ENCODE assay signal across 8 mouse cellular contexts in genomic region chr1:60096572-60097276, GRCm38 (mm10). TPM values are rescaled to one million over a fixed set of nuclear protein-coding genes. Genes with fewer than 3 reads are reported as not detected.
A peak's percentile ranks its signal among the peaks of the same experiment; 100 is the strongest.
DNase-seq lines count a peak whose midpoint lies in the region; ATAC-seq and TF ChIP-seq lines count a peak whose summit lies in the region.

No protein-coding gene starts in this region.

- H3K4me3 ChIP-seq in heart, embryonic 13.5 days: peak overlapping the region; percentile 95
- H3K4me3 ChIP-seq in CH12.LX (replicated peaks in 1 of 3; ENCODE audit: low read depth in 2 of 3, low read length in 2 of 3, poor library complexity in 1 of 3): peak overlapping the region; percentile 81 to 88 (median 83)
- H3K4me3 ChIP-seq in hindbrain, embryonic 13.5 days: peak overlapping the region; percentile 92
- peak overlapping the region; percentile 90 for H3K4me3 ChIP-seq in midbrain, embryonic 13.5 days (replicated peaks)

- H3K27me3 ChIP-seq in heart, embryonic 13.5 days (replicated peaks): no peaks in the 10 kb centered on the region
- no peaks in the 10 kb centered on the region for H3K27me3 ChIP-seq in CH12.LX (replicated peaks)
- no peaks in the 10 kb centered on the region for H3K27me3 ChIP-seq in hindbrain, embryonic 13.5 days
- H3K27me3 ChIP-seq in midbrain, embryonic 13.5 days: no peaks in the 10 kb centered on the region

- peaks cover 31% of the 10 kb centered on the region for H3K79me2 ChIP-seq in CH12.LX (replicated peaks; ENCODE audit: control insufficient read depth, extremely low read depth, insufficient read depth, poor library complexity, severe bottlenecking)

- TF ChIP-seq POLR2A in CH12.LX (IDR thresholded peaks at IDR 0.05; ENCODE audit: low read depth, low read length): no peak; the same call in 1 of the 2 replicates

- peak overlapping the region; percentile 97 for H3K9ac ChIP-seq in heart, embryonic 13.5 days
- H3K9ac ChIP-seq in CH12.LX (ENCODE audit: insufficient read depth, low read depth): peak overlapping the region; percentile 66
- peak overlapping the region; percentile 94 for H3K9ac ChIP-seq in hindbrain, embryonic 13.5 days
- peak overlapping the region; percentile 66 for H3K9ac ChIP-seq in midbrain, embryonic 13.5 days (replicated peaks)

- WGBS in heart, embryonic 13.5 days: 9% methylated on average over 13 of the region's 13 CpGs
- WGBS in hindbrain, embryonic 13.5 days: 10% methylated on average over 13 of the region's 13 CpGs
- 12% methylated on average over 13 of the region's 13 CpGs for WGBS in midbrain, embryonic 13.5 days

- peaks cover 15% of the 10 kb centered on the region for H3K4me1 ChIP-seq in heart, embryonic 13.5 days
- H3K4me1 ChIP-seq in CH12.LX (ENCODE audit: control insufficient read depth in 1 of 2, insufficient read depth in 2 of 2): peaks cover 2 to 17% of the 10 kb centered on the region in 2 experiments; a peak in 2 of 4 replicates
- peaks cover 16% of the 10 kb centered on the region for H3K4me1 ChIP-seq in hindbrain, embryonic 13.5 days (replicated peaks)
- H3K4me1 ChIP-seq in midbrain, embryonic 13.5 days (replicated peaks): peaks cover 13% of the 10 kb centered on the region

- intact Hi-C loops in heart, postnatal 14 days (cut with DNase I): loop anchor here (5.0 kb wide), 1 partner anchor 214 kb away; no protein-coding TSS in a partner anchor

- TF ChIP-seq CTCF in CH12.LX (conservative IDR thresholded peaks at IDR 0.05 in 1 of 2, IDR thresholded peaks at IDR 0.05 in 1 of 2; ENCODE audit: low read depth in 2 of 2, low read length in 2 of 2): no peak

- no peak for ATAC-seq in heart, embryonic 13.5 days (ENCODE audit: extremely low read depth, insufficient number of reproducible peaks, low FRiP score, low TSS enrichment)
- ATAC-seq in hindbrain, embryonic 13.5 days (ENCODE audit: low FRiP score): no peak
- ATAC-seq in midbrain, embryonic 13.5 days: no peak

- in situ Hi-C loops in CH12.LX (cut with MboI; ENCODE audit: low pct_ligation_motif_present, low pct_unique_long_range_greater_than_20kb, low sequenced_read_pairs): no loop called here

- dilution Hi-C loops in CH12.LX (cut with MboI; ENCODE audit: extremely low pct_ligation_motif_present, extremely low pct_unique_long_range_greater_than_20kb, low sequenced_read_pairs): no loop called here

- TF ChIP-seq RAD21 in CH12.LX (IDR thresholded peaks at IDR 0.05; ENCODE audit: low read depth, low read length): no peak

- H3K4me2 ChIP-seq in heart, embryonic 13.5 days: peak overlapping the region; percentile 92
- H3K4me2 ChIP-seq in CH12.LX (ENCODE audit: insufficient read depth, low read depth, poor library complexity, severe bottlenecking): peak overlapping the region; percentile 53
- peak overlapping the region; percentile 86 for H3K4me2 ChIP-seq in hindbrain, embryonic 13.5 days
- H3K4me2 ChIP-seq in midbrain, embryonic 13.5 days (replicated peaks): peak overlapping the region; percentile 82

- peaks cover 24% of the 10 kb centered on the region for H3K36me3 ChIP-seq in heart, embryonic 13.5 days
- peaks cover 29 to 36% of the 10 kb centered on the region in 2 experiments for H3K36me3 ChIP-seq in CH12.LX (replicated peaks in 1 of 2; ENCODE audit: control insufficient read depth in 1 of 2, insufficient read depth in 1 of 2, low read length in 1 of 2)
- peaks cover 20% of the 10 kb centered on the region for H3K36me3 ChIP-seq in hindbrain, embryonic 13.5 days
- H3K36me3 ChIP-seq in midbrain, embryonic 13.5 days: peaks cover 18% of the 10 kb centered on the region

- TF ChIP-seq EP300 in CH12.LX (IDR thresholded peaks at IDR 0.05; ENCODE audit: low read length): no peak

- H3K27ac ChIP-seq in heart, embryonic 13.5 days (replicated peaks): peak overlapping the region; percentile 100; the same call in 1 of the 2 replicates
- H3K27ac ChIP-seq in CH12.LX (ENCODE audit: insufficient read depth, low read depth): no peak overlapping the region
- no peak overlapping the region for H3K27ac ChIP-seq in hindbrain, embryonic 13.5 days
- H3K27ac ChIP-seq in midbrain, embryonic 13.5 days: no peak overlapping the region

- no peak for DNase-seq in heart, postnatal 14 days
- peak; percentile 50 for DNase-seq in CH12.LX (ENCODE audit: extremely low read depth)
- peak; percentile 6 to 21 for DNase-seq in cerebellum, postnatal 10 days
- no peak for DNase-seq in urinary bladder, postnatal 4 days (ENCODE audit: low spot score in 2 of 2)
- DNase-seq in spleen, adult 18-20 months: no peak

- H3K9me3 ChIP-seq in heart, embryonic 13.5 days: no peaks in the 10 kb centered on the region
- no peaks in the 10 kb centered on the region for H3K9me3 ChIP-seq in CH12.LX (replicated peaks; ENCODE audit: low read length)
- H3K9me3 ChIP-seq in hindbrain, embryonic 13.5 days: no peaks in the 10 kb centered on the region
- no peaks in the 10 kb centered on the region for H3K9me3 ChIP-seq in midbrain, embryonic 13.5 days

TF ChIP-seq in CH12.LX, 34 proteins besides CTCF, POLR2A, EP300 and RAD21:
- TF ChIP-seq RCOR1 (conservative IDR thresholded peaks at IDR 0.05; ENCODE audit: low read depth, low read length): no peak
- no peak; the same call in 1 of the 2 replicates for TF ChIP-seq ZMIZ1 (IDR thresholded peaks at IDR 0.05; ENCODE audit: low read depth, low read length)
- no peak for TF ChIP-seq POLR2AphosphoS2 (IDR thresholded peaks at IDR 0.05; ENCODE audit: low read depth, low read length)
- no peak for TF ChIP-seq KAT2A (IDR thresholded peaks at IDR 0.05; ENCODE audit: insufficient replicate concordance, low read length)
- peak; percentile 46; the same call in 1 of the 2 replicates for TF ChIP-seq BHLHE40 (IDR thresholded peaks at IDR 0.05; ENCODE audit: low read depth, low read length)
- TF ChIP-seq TCF12 (IDR thresholded peaks at IDR 0.05; ENCODE audit: low read depth, low read length): no peak
- no peak for TF ChIP-seq HCFC1 (IDR thresholded peaks at IDR 0.05; ENCODE audit: low read depth, low read length)
- TF ChIP-seq CHD1 (IDR thresholded peaks at IDR 0.05; ENCODE audit: low read depth, low read length): 0 out of 2 replicates have a peak, but pooled peaks have one; percentile 34
- no peak for TF ChIP-seq USF2 (conservative IDR thresholded peaks at IDR 0.05; ENCODE audit: low read depth, low read length)
- no peak for TF ChIP-seq ZC3H11A (IDR thresholded peaks at IDR 0.05; ENCODE audit: low read depth, low read length)
- TF ChIP-seq ZNF384 (IDR thresholded peaks at IDR 0.05; ENCODE audit: low read depth, low read length): no peak
- TF ChIP-seq MXI1 (IDR thresholded peaks at IDR 0.05; ENCODE audit: low read depth, low read length): no peak
- TF ChIP-seq ZKSCAN1 (IDR thresholded peaks at IDR 0.05; ENCODE audit: borderline replicate concordance, low read depth, low read length): no peak
- TF ChIP-seq JUND (conservative IDR thresholded peaks at IDR 0.05; ENCODE audit: low read depth, low read length): no peak
- no peak for TF ChIP-seq ELF1 (IDR thresholded peaks at IDR 0.05; ENCODE audit: low read depth, low read length)
- TF ChIP-seq PAX5 (IDR thresholded peaks at IDR 0.05; ENCODE audit: low read length): no peak
- TF ChIP-seq NELFE (IDR thresholded peaks at IDR 0.05; ENCODE audit: low read depth, low read length): no peak
- no peak for TF ChIP-seq E2F4 (IDR thresholded peaks at IDR 0.05; ENCODE audit: insufficient replicate concordance, low read depth, low read length)
- no peak for TF ChIP-seq NRF1 (IDR thresholded peaks at IDR 0.05; ENCODE audit: low read depth, low read length)
- no peak for TF ChIP-seq MAZ (IDR thresholded peaks at IDR 0.05; ENCODE audit: low read depth, low read length)
- TF ChIP-seq USF1 (IDR thresholded peaks at IDR 0.05; ENCODE audit: low read depth, low read length): no peak
- no peak for TF ChIP-seq IRF4 (IDR thresholded peaks at IDR 0.05; ENCODE audit: low read depth, low read length)
- no peak for TF ChIP-seq SMC3 (IDR thresholded peaks at IDR 0.05; ENCODE audit: low read depth, low read length)
- no peak for TF ChIP-seq UBTF (IDR thresholded peaks at IDR 0.05; ENCODE audit: low read depth, low read length)
- TF ChIP-seq CHD2 (IDR thresholded peaks at IDR 0.05; ENCODE audit: low read length): 0 out of 2 replicates have a peak, but pooled peaks have one; percentile 22
- TF ChIP-seq JUN (IDR thresholded peaks at IDR 0.05; ENCODE audit: insufficient read depth, low read depth, low read length): no peak

RNA-seq across cellular contexts. Expression of gene Carf, which starts 1.3 kb away (rescaled TPM):
- 4.6 and 5.1 TPM in 2 replicates for polyA plus RNA-seq in heart, embryonic 13.5 days (2015; fragmentation: Nextera tagmentation; extraction: Ambion mirVana)
- total RNA-seq in heart, postnatal 14 days (2021): 1 to 10 TPM; 6.6 to 9.3 TPM
- 2.2 and 3.3 TPM in 2 replicates for total RNA-seq in CH12.LX (2012; rRNA removed)
- total RNA-seq in CH12.LX (2014; rRNA removed): 3.2 TPM in 2 replicates
- polyA plus RNA-seq in CH12.LX (2012; ENCODE audit: insufficient read length, low read depth): 2.1 and 3.0 TPM in 2 replicates
- polyA plus RNA-seq in hindbrain, embryonic 13.5 days (2015; fragmentation: Nextera tagmentation; extraction: Ambion mirVana): 7.6 and 8.9 TPM in 2 replicates
- 8.5 and 9.0 TPM in 2 replicates for polyA plus RNA-seq in midbrain, embryonic 13.5 days (2015; fragmentation: Nextera tagmentation; extraction: Ambion mirVana)

RNA-seq across cellular contexts. Expression of gene Wdr12, which starts 1.7 kb away (rescaled TPM):
- polyA plus RNA-seq in heart, embryonic 13.5 days (2015; fragmentation: Nextera tagmentation; extraction: Ambion mirVana): 28.4 and 33.4 TPM in 2 replicates
- 10 to 100 TPM in 1 of 2 experiments, 1 to 10 TPM in 1; 9.3 to 10.9 TPM for total RNA-seq in heart, postnatal 14 days (2021)
- total RNA-seq in CH12.LX (2012; rRNA removed) (58.7 and 76.9 TPM in 2 replicates), CH12.LX (2014; rRNA removed) (107 and 116 TPM in 2 replicates)
- 97.4 and 112 TPM in 2 replicates for polyA plus RNA-seq in CH12.LX (2012; ENCODE audit: insufficient read length, low read depth)
- polyA plus RNA-seq in hindbrain, embryonic 13.5 days (2015; fragmentation: Nextera tagmentation; extraction: Ambion mirVana): 45.7 and 48.7 TPM in 2 replicates
- polyA plus RNA-seq in midbrain, embryonic 13.5 days (2015; fragmentation: Nextera tagmentation; extraction: Ambion mirVana): 43.8 and 46.6 TPM in 2 replicates

RNA-seq across cellular contexts. Expression of gene Ica1l, which starts 53.7 kb away (rescaled TPM):
- 0.49 and 0.76 TPM in 2 replicates for polyA plus RNA-seq in heart, embryonic 13.5 days (2015; fragmentation: Nextera tagmentation; extraction: Ambion mirVana)
- total RNA-seq in heart, postnatal 14 days (2021): 1 to 10 TPM in 1 of 2 experiments, under 1 TPM in 1; 0.53 to 1.2 TPM
- total RNA-seq in CH12.LX (2012; rRNA removed) (1.8 and 2.2 TPM in 2 replicates), CH12.LX (2014; rRNA removed) (5.0 and 6.2 TPM in 2 replicates)
- 3.8 and 6.0 TPM in 2 replicates for polyA plus RNA-seq in CH12.LX (2012; ENCODE audit: insufficient read length, low read depth)
- polyA plus RNA-seq in hindbrain, embryonic 13.5 days (2015; fragmentation: Nextera tagmentation; extraction: Ambion mirVana): 27.9 and 31.3 TPM in 2 replicates
- 19.7 and 20.2 TPM in 2 replicates for polyA plus RNA-seq in midbrain, embryonic 13.5 days (2015; fragmentation: Nextera tagmentation; extraction: Ambion mirVana)

Comparison
In these comparisons a context has a peak if more than half of its experiments do, and no peak if none do; other contexts are left out.
1. DNase-seq: peak in CH12.LX (single experiment) and cerebellum, postnatal 10 days (2 of 2); none in heart, postnatal 14 days (0 of 2), urinary bladder, postnatal 4 days (0 of 2) and spleen, adult 18-20 months (0 of 2).
2. Peak in every context shown above with its lines, with median percentiles within 50 percentile points of each other: H3K4me2 ChIP-seq, H3K4me3 ChIP-seq and H3K9ac ChIP-seq.